Mouse (Mus musculus): ENCODE results near the gene Akap7.

DNA sequence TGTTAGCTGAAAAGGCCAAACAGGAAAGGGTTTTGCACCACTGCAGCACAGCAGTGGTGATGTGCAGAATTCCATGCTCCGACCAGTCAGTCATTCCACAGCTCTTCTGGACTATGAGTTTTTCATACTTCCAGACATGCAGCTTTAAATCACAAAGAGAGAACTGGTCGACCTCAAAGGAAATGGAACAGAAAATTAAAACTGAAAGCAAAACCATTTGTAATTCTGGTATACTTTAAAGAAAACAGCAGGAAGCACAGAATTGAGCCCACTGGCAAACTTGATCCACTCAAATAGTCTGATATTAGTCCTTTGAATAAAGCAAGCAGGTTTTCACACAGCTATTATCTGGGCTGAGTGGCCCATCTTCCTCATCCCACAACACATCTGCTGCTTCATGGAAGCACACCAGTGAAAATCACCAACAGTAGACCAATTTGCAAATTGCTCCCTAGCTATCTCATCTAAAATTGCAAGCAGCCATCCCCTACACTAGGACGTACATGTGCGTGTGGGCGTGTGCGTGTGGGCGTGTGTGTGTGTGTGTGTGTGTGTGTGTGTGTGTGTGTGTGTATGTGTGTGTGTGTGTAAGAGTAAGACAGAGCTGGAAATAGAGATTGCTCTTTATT lies 156.4 kb downstream of the Akap7 start:
- TF ChIP-seq POLR2A (IDR thresholded peaks at IDR 0.05; ENCODE audit: extremely low read depth, insufficient read depth, low read length), result no peak
- no peak for TF ChIP-seq CTCF (IDR thresholded peaks at IDR 0.05; ENCODE audit: low read depth, low read length)

Data from liver, adult 2 months (tissue).